Mouse (Mus musculus): ENCODE data around the gene Abcb11.

Gene Abcb11

DNA sequence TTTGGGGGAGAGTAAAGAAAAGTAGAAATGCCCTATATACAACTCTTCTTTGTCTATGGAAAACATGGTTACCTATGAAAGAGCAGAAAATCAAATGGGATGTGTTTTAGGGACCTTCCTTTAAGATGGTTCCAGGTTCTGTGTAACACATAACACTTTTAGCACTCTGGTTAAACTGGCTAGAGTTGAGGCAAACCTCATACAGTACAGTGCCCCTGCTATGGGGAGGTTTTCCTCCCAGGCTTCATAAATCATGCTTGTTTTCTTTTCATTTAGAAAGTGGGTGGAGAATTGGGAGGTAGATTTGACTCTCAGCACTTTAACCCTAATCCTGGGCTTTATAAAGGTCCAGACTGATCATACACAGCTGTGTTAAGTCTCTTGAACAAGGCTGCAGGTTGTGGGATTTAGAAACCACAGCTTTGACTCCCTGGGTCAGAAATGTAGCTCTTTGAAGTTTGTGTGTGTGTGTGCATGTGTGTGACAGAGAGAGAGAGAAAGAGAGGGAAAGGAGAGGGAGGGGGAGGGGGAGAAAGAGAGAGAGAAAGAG lies 78.3 kb downstream of the Abcb11 start:
- DNase-seq (ENCODE audit: low read depth, low spot score) = no peak

DNA sequence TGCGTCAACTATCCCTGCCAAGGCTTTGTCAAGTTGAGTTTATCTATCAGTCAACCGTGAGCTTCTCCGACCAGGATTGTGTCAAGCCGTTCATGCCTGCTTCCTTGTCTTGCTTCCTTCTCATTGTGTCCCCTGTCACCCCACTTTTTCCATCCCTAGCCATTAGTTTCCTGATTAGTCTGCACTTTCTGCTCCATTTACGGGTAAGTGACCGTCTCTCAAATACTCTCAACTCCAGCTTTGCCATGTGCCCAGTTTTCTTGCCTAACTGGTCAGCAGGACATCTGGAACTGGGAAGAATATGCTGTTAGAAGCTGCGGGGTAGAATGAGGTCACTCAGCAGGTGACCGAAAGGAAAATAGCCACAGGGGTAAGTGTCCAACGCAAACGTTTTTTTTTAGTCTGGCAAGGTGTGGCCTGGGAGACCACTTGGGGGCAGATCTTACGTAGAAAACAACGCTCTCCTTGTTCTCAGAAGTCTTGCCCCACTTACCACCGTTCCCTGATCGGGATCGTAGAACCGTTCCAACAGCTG lies 94.1 kb downstream of the Abcb11 start:
- DNase-seq (ENCODE audit: low read depth, low spot score) = peak; percentile 8

DNA sequence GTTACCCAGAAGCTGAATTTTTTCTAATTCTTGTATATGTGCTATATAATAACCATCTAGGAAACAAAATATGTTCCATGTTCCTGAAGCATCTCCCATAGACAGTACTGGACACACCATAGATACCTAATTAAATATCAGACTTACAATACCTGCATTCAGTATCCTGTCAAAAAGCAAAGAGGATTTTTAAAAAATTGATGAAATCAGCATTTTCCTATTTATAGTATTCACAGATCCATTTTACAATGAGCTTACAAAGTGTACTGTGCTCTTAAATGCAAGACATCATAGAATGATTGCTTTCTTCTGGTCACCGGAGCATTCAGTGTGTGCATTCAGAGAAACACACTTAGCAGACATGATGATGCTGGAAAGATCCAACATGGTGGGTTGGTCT lies 95.3 kb downstream of the Abcb11 start:
- no peak for DNase-seq (ENCODE audit: low read depth, low spot score)

DNA sequence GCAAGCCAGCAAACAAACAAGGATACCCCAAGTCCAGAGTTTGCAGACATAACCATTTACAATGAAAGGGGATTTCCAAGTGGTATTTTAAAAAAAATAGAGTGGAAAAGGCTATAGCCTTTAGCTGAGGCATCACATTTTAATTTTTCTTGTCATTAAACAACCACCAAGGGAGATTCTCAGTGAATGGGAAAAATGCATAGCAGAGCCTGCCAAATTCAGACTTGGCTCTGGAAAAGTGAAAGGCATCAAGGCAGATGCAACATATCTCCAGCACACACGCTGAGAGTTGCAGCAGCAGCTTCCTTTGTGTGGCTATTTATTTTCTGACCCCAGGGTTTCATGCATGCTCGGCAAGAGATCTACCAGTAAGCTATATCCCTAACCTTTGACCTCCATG lies 97.5 kb downstream of the Abcb11 start:
- no peak for DNase-seq (ENCODE audit: low read depth, low spot score)

DNA sequence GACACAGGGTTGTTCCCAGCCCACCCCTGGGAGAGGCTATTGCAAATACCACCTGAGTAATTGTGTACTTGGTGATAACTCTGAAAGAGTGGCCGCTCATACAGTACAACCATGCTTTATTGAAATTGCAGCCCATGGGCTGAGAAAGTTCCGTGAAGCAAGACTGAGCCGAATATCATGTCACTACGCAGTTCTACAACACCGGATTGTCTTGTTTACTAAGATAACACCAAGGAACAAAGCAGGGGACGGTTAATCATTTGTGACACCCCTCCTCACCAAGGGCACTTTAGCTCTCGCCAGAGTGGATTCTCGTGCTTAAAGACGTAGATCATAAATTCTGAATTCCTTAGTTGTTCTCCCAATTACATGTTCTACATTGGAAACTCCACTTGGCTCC lies 103.1 kb downstream of the Abcb11 start:
- no peak for DNase-seq (ENCODE audit: low read depth, low spot score)

DNA sequence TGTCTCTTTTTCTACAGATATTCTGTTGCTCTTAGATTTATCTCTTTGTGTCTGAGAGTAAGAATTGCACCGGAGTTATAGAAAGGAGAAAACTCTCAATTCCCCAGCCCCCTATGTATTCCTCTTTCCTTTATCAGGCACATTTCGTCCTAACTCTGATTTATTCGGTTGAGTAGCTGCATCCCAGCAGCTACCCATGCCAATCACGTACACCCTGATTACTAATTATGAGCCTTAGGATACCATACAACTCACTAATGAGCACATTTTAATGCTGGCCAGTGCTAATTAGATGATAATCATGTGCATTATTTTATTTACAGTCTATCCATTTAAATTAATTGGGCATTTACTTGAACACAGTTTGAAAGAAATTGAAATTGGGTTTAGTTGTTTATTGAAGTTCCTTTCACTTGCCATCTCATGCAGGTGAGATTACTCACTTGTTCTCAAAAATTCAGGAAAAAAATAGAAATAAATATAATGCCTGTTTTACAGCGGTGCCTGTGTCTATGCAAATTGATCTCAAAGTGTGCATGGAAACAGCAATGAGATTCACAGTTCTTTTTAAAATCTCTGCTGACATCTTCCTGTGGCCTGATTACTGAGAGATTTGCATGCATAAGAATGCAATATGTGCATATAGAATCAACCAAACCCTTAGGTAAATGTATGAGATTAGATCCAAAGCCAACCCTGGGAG lies 107.3 kb downstream of the Abcb11 start:
- DNase-seq (ENCODE audit: low read depth, low spot score) = peak; percentile 4

DNA sequence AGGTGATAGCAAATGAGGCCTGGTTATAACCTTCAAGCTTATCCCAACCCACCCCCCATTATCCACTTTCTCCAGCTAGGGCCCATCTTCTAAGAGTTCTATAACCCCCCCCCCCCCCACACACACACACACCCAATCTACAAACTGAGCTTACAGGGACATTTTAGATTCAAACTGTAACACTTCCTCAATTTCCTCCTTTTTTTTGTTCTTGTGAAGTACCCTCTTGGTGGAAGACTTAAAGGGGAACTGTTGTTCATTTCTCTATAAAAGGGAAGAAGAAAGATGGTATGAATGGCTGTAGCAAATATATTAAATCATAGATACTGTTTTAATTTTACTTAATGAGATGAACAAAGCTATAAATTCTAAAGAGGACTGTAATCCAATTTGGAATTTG lies 110.3 kb downstream of the Abcb11 start:
- DNase-seq (ENCODE audit: low read depth, low spot score) = no peak

DNA sequence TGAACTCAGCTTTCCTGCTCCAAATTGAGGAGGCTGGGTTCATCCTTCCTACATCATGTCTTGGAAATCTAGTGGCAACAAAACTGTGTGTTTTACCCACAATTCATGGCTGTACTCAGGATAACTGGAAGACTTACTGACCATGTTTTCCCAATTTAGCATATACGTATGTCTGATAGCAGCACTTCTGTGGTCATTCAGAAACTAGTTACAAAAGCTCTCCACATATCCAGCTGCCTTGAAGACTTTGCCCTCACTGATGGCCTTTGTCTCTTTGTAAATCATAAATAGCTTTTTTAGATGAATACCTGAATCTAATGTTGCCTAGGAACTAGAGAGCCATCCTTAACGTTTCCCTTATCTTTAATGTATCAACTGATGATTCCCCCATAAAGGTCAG lies 112.3 kb downstream of the Abcb11 start:
- DNase-seq (ENCODE audit: low read depth, low spot score) = no peak

DNA sequence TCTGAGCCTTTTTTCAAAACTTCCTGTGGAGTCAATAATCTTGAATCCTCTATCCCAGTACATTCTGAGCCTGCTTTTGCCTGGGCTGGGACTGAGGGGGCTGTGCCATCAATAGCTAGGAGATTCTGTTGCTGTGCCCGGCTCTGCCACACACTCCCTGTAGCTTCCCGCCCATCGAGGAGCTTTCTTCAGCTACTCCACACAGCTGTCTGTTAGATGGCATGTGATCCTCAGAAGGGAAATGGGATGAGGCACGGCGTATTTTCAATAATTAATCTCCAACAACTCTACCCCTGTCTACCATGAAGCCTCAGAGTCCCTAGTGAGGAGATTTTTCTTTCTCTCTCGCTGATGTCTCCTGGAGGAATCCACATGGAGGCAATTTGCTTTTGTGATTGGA lies 113.8 kb downstream of the Abcb11 start:
- no peak for DNase-seq (ENCODE audit: low read depth, low spot score)

DNA sequence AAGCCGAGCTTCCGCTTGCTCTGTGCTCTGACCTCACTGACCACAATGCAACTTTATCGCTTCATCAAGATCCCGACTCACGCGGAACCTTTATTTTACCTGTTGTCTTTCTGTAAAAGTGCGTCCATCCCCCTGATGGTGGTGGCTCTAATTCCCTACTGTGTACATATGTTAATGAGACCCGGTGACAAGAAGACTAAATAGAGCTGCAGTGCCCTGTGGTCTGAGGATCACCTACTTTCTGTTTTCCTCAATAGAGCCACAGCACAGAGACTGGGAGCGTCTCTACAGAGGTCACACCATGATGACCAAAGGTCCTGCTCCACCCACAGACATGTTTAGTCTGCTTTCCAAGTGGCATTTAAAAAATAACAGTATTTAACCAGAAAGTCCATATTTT lies 115.5 kb downstream of the Abcb11 start:
- no peak for DNase-seq (ENCODE audit: low read depth, low spot score)

DNA sequence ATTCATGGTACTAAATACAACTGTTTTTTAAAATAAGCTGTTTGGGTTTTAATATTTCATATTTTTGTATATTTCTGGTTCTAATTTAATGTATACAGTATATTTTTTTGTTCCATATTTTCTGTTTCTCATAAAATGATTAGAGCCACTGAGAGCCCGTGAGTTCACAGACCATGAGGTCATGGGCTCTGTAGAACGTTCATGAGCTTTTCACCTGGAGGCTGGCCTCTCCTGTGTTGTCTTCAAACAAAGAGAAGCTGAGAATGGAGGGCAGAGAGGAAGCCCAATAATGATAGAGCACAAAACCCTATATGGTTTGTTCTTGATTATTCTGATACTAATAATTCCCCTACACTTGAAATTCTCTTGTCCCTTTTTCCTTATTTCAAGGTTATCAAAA lies 117.7 kb downstream of the Abcb11 start:
- no peak for DNase-seq (ENCODE audit: low read depth, low spot score)

DNA sequence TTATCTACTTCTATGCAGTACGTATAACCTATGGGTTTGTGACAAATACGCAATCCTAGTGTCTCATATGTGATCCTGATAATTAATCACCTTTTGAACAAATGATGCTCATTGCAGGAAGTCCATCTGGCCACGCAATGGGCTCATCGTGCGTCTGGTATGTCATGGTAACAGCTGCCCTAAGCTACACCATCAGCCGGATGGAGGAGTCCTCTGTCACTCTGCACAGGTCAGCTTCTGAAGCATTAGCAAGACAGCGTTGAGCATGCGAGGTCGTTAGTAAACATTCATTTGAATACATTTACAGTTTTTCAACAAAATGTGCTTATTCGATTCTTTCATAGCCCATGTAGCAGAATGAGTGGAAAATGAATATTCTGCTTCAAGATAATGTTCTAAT lies 119.6 kb downstream of the Abcb11 start:
- no peak for DNase-seq (ENCODE audit: low read depth, low spot score)

DNA sequence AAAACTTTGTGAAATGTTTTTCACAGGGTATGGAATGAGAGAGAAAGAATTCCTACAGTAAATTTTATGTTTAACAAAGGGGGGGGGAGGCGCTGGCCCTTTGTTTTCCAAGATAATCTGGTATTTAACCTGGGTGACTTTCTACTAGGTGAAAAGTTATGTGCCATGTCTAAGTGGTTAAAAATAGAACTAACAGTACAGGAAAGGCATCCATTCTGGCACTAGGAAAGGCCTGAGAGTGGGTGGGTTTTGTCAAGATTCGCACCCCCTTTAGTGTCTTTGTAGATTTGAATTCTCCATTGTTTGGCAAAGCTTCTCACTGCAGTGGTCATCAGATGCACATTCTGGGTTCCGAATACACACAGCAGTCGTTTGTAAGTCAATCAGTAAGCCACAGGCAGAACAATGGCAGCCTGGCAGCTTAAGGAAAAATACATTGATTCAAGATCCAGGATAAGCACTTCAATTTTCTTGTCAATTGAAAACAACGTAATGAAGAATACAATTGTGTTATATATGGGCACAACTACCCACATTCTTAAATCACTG lies 120.5 kb downstream of the Abcb11 start:
- no peak for DNase-seq (ENCODE audit: low read depth, low spot score)

DNA sequence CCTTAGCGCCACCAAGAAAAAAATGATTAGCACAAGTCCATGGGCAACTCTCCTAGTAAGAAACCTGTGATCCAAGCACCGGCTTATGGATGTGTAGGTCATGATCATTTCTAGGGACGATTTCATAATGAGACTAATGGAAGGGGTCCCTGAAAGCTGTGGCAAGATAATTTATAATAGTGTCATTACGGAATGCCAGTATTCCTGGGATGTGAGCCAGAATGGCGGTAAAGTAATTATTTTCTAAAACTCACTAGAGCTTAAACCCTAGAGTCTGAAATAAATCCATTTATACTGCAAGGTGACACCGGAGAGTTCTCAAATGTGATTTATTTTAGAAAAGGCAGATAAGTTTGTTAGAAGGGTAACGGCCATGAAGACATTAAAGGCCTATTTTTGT lies 127.2 kb downstream of the Abcb11 start:
- DNase-seq (ENCODE audit: low read depth, low spot score) = no peak

DNA sequence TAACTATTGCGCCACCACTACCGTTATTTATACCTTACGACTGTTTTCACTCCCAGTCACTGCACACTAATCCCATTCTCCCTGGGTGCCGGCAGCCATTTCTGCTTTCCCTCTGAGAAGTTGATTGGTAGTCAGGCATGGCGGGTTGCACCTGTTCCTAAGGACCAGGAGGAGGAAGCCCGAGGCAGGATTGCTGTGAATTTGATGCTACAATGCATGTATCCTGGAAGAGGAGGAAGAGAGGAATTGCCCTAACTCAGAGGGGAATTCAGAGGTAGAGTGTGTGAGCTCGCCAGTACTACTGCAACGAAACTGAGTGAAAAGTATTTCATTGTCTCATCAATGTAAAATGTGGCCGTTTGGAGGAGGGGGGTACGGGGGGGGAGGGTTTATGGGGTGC lies 129.8 kb downstream of the Abcb11 start:
- DNase-seq (ENCODE audit: low read depth, low spot score) = no peak

DNA sequence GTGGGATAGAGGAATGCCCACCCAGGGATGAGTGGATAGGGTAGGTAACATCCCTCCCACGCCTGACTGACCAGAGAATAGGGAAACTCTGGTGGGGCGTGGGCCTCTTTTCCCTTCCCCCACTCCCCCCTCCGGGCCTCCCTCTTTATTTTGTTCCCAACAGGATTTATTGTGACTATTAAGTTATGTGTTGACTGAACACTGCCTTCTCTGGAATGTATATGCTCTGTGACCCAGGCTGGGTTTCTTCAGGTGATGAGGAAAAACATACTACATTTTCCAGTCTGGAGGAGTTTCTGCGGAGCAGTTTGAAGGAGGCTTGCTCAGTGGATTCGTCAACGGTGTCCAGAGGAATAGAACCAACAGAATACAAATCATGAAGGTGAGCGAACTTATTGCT lies 131.6 kb downstream of the Abcb11 start, which contains the start of gene G6pc2:
TSS of gene G6pc2 (plus strand) at position 301 of the 400 bp plus-strand sequence.
- DNase-seq (ENCODE audit: low read depth, low spot score) = no peak

DNA sequence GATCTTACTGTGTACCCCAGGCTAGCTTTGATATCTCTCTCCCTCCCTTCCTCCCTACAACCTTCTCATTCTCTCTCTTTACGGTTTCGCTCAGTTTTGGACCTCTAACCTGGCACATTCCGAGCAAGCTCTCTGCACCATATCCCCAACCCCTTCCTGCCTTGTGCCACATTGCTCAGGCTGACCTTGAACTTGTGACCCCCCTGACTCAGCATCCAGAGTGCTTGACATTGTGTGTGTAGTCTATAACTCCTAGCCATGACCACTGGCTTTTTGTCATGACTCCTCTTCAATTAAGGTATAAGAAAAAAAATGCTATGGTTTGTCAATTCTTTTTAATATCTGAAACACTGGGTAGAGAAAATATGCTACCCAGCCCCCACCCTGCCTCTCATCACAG lies 132.7 kb downstream of the Abcb11 start:
- DNase-seq (ENCODE audit: low read depth, low spot score) = no peak

DNA sequence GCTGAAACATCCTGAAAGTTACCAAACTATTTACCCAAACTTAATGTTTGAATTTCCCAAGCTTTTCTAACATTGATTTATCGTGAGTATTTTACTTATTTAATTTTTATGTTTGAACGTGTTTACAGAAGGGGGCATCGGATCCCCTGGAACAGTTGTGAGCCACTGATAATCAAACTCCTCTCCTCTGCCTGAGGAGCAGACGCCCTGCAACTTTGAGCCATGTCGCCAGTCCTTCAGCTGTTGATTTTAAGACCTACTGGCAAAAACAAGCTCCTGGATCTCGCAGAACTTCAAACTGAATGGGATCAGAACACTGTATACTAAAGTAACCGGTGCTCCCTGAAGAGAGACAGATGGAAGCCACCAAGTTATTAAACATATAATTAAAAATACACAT lies 135.9 kb downstream of the Abcb11 start:
- DNase-seq (ENCODE audit: low read depth, low spot score) = no peak

DNA sequence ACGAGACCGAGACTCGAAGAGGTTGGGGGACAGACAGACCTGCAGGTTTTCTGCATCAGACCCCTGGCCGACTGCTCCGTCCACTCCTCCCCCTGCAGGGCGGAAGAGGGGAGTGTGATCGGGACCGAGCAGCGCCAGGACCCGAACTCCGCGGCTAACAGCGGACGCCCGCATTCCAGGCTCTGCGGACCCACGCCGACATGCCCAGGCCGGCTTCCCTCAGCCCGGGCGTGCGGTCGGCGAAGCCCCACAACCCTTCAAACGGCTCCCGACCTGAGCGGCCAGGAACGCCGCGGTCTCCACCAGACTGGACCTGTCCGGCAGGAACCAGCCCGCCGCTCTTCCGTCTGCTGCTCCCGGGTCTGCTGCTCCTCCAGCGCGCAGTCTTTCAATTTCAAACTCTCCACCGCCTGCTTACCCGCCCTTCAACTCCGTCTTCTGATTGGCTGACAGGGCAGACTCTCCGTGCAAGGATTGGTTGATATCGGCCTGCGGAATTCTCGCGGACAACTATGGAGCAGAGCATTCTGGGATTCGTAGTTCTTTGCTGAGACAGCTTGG lies 136.5 kb downstream of the Abcb11 start, which contains the start of gene Spc25:
TSS of gene Spc25 (minus strand) at position 404 of the 561 bp plus-strand sequence.
- peak; percentile 83 for DNase-seq (ENCODE audit: low read depth, low spot score)

DNA sequence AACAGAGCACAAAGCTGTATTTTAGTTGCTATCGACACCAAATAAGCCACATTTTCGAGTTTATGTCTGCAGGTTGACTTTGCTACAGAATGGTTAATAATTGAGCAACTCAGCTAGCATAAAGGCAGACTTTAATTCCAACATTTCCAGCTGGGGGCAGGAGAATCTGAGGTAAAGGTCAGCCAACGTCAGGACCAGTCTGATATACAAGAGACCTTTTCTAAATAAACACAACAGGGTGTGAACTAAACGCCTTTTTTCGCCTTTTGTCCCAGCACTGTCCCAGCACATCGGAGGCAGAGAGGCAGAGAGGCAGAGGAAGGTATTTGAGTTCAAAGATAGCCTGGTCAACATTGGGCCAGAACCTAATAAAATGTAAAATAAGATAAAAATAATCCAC lies 137.2 kb downstream of the Abcb11 start:
- DNase-seq (ENCODE audit: low read depth, low spot score) = no peak

DNA sequence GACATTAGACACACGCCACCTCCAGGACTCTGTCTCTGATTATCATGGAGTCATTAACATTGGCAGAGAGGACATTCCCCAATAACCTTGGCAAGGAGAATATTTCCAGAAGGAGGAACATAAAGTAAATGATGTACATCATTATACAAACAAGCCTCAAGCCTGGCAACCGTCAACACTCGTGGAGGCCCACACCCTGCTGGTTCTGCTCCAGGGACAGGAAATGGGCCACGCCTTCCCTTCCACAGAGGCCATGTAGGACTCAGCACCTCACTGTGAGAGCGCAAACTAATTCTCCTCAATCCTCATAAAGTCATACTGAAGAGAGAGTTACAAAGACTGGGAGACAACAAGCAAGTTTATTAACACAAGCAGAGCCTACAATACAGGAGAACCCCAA lies 148.9 kb downstream of the Abcb11 start:
- DNase-seq (ENCODE audit: low read depth, low spot score) = no peak

DNA sequence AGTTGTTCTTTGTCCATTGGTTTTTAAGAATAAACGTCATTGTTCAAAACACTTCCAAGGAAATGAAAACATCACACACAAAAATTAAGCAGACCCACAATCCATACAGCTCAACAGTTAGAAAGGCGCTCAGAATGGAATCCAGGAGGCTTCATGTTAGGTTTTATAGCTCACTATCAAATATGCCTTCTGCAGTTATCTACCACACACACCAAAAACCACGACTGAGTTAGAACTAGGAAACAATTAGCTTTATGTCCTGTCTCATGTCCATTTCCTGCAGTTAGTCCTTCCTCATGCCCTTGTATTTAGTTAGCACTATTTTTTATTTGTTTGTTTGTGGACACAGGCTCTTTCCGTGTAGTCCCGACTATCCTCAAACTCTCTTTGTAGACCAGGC lies 151.4 kb downstream of the Abcb11 start:
- no peak for DNase-seq (ENCODE audit: low read depth, low spot score)

DNA sequence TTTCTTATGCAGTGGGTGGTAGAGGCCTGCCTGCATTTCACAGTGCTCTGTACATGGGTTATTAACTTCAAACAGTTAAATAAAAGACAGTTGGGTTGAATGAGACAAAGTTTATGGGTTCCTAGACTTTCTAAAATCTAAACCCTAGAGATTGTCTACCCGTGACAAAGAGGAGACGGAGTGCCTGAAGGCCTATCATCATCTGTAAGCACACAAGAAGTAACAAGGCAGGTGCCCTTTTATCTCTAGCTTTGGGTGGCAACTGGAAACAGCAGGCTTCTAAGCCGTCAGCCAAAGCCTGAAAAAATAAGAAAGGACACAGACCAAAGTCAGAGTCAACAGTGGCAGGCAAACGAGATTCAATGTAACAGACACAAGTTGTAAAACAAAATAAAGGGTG lies 153.2 kb downstream of the Abcb11 start:
- DNase-seq (ENCODE audit: low read depth, low spot score) = no peak
